Mouse (Mus musculus) Patski (cell line): Measurements from ENCODE around the gene Plscr5. TPM values are rescaled to one million over a fixed set of nuclear protein-coding genes. Genes with fewer than 3 reads are reported as not detected.
"Not testable (repeated sequence)": the region's sequence is repeated elsewhere in the genome, so short reads cannot be mapped to it uniquely, and the experiment has no call there.

Source experiments
- ATAC-seq: fragments of 100-300 bp; one replicate; pipeline ENCODE4 v1.8.0; 2021
- CTCF ChIA-PET: fragments of 350-600 bp; sonication (Branson Sonifier 250); formaldehyde crosslinking; loops from one replicate; lab custom pipeline; 2022; ENCODE audit warnings: inconsistent platforms; lab: Charles Lee
- POLR2A ChIA-PET: fragments of 350-600 bp; sonication (Branson Sonifier 250); formaldehyde crosslinking; loops from one replicate; lab custom pipeline; 2022; ENCODE audit warnings: antibody characterized with exemption, inconsistent platforms; lab: Charles Lee
- DNase-seq: peaks from one replicate; pipeline ENCODE4 v3.0.0-alpha.2; 2011; ENCODE audit warnings: low read depth, low spot score
- H3K27me3 ChIP-seq: fragments of 371-371 bp; one replicate; pipeline ENCODE4 v1.5.1; 2021
- CTCF ChIP-seq: fragments of 100-300 bp; IDR thresholded peaks from one replicate; pipeline ENCODE4 v1.5.1; 2021
- in situ Hi-C: fragments of 300-500 bp; cut with MboI; formaldehyde crosslinking; loops from 3 replicates; pipeline ENCODE4 v1.11.1; 2018; ENCODE audit warnings: low pct_unique_long_range_greater_than_20kb, mixed read lengths
- polyA plus RNA-seq: library from polyadenylated mRNA; unstranded; gene quantifications from one replicate; pipeline ENCODE4 v1.2.3, GENCODE M21; 2021

Plscr5 gene
- polyA plus RNA-seq, result not detected

GRCm38 (mm10) chr9:92192636-92193035 is at the start of gene Plscr5:
Gene Plscr5, plus strand, starts transcription at chr9:92192936.
- CTCF ChIA-PET, in situ Hi-C loops, ATAC-seq, DNase-seq, POLR2A ChIA-PET: not testable (repeated sequence)
- peaks cover 18% of the 10 kb centered on the region for H3K27me3 ChIP-seq

- TF ChIP-seq CTCF, result peak; percentile 55
- ATAC-seq (peak; percentile 65), DNase-seq (no peak)
- CTCF ChIA-PET, result interaction anchor here (0.7 to 2.0 kb wide), 10 partner anchors 8 to 731 kb away, joined by 3 to 6 read pairs (median 4); no protein-coding TSS in a partner anchor
- in situ Hi-C loops, result no loop called here
- POLR2A ChIA-PET, result no interaction called here
- H3K27me3 ChIP-seq, result peaks cover 9% of the 10 kb centered on the region
These were observed 45.0 kb upstream of the Plscr5 start for GRCm38 (mm10) chr9:92147555-92148248.

- in situ Hi-C loops, result no loop called here
- ChIA-PET CTCF (no interaction called here), POLR2A (no interaction called here)
- no peak for TF ChIP-seq CTCF
- peak; percentile 20 for DNase-seq
- peak; percentile 78 for ATAC-seq
- peaks cover 8% of the 10 kb centered on the region for H3K27me3 ChIP-seq
These were observed 30.5 kb upstream of the Plscr5 start for GRCm38 (mm10) chr9:92162213-92162612.

GRCm38 (mm10) chr9:92173318-92173985 is 19.3 kb upstream of the Plscr5 start:
- ChIA-PET CTCF (no interaction called here), POLR2A (no interaction called here)
- H3K27me3 ChIP-seq, result peaks cover 16% of the 10 kb centered on the region
- in situ Hi-C loops, result no loop called here
- ATAC-seq, result no peak
- DNase-seq, result no peak
- TF ChIP-seq CTCF, result no peak

- ChIA-PET CTCF (no interaction called here), POLR2A (no interaction called here)
- peak; percentile 54 for ATAC-seq
- no peak for TF ChIP-seq CTCF
- peak; percentile 19 for DNase-seq
- H3K27me3 ChIP-seq, result peaks cover 16% of the 10 kb centered on the region
- in situ Hi-C loops, result no loop called here
These were observed 18.3 kb upstream of the Plscr5 start for GRCm38 (mm10) chr9:92174176-92175075.

GRCm38 (mm10) chr9:92178861-92179469 is 13.8 kb upstream of the Plscr5 start:
- in situ Hi-C loops, result no loop called here
- ATAC-seq (no peak), DNase-seq (no peak)
- no peaks in the 10 kb centered on the region for H3K27me3 ChIP-seq
- ChIA-PET CTCF (interaction anchor here (0.7 kb wide), 1 partner anchor 100 kb away, joined by 3 read pairs; no protein-coding TSS in a partner anchor), POLR2A (no interaction called here)
- no peak for TF ChIP-seq CTCF

GRCm38 (mm10) chr9:92191295-92191694 is 1.4 kb upstream of the Plscr5 start:
- ChIA-PET CTCF (no interaction called here), POLR2A (interaction anchor here (0.6 kb wide), 1 partner anchor 184 kb away, joined by 6 read pairs; no protein-coding TSS in a partner anchor)
- H3K27me3 ChIP-seq, result peaks cover 19% of the 10 kb centered on the region
- DNase-seq (no peak), ATAC-seq (no peak)
- TF ChIP-seq CTCF, result peak; percentile 26
- in situ Hi-C loops, result no loop called here

- ChIA-PET CTCF (interaction anchor here (2.3 kb wide), 1 partner anchor 8 kb away, joined by 6 read pairs; no protein-coding TSS in a partner anchor), POLR2A (no interaction called here)
- in situ Hi-C loops, result no loop called here
- peaks cover 11% of the 10 kb centered on the region for H3K27me3 ChIP-seq
- ATAC-seq, result no peak
- TF ChIP-seq CTCF, result no peak
- DNase-seq, result no peak
These were observed 5.7 kb downstream of the Plscr5 start for GRCm38 (mm10) chr9:92198408-92198807.

- CTCF ChIA-PET, result no interaction called here
- peaks cover 1% of the 10 kb centered on the region for H3K27me3 ChIP-seq
- POLR2A ChIA-PET, result no interaction called here
- no peak for TF ChIP-seq CTCF
- in situ Hi-C loops, result no loop called here
- ATAC-seq (no peak), DNase-seq (no peak)
These were observed 6.8 kb downstream of the Plscr5 start for GRCm38 (mm10) chr9:92199564-92199963.

- ATAC-seq (no peak), DNase-seq (no peak)
- CTCF ChIA-PET, result interaction anchor here (0.7 kb wide), 1 partner anchor 57 kb away, joined by 4 read pairs; no protein-coding TSS in a partner anchor
- H3K27me3 ChIP-seq, result no peaks in the 10 kb centered on the region
- TF ChIP-seq CTCF, result no peak
- POLR2A ChIA-PET, result no interaction called here
- in situ Hi-C loops, result no loop called here
These were observed 11.7 kb downstream of the Plscr5 start for GRCm38 (mm10) chr9:92204397-92204796.
